Mouse (Mus musculus): ENCODE data around the gene Ssr4.

The Ssr4 gene

GRCm38 (mm10) chrX:73815072-73815471 is 28.2 kb downstream of the Ssr4 start:
- DNase-seq (ENCODE audit: low read depth, low spot score): peak; percentile 26

GRCm38 (mm10) chrX:73816596-73817314 is 29.9 kb downstream of the Ssr4 start:
- no peak for DNase-seq (ENCODE audit: low read depth, low spot score)

- DNase-seq (ENCODE audit: low read depth, low spot score): no peak
These were observed 36.9 kb downstream of the Ssr4 start for GRCm38 (mm10) chrX:73823747-73824146.

GRCm38 (mm10) chrX:73824185-73825151 is 37.6 kb downstream of the Ssr4 start, which contains the start of gene Pdzd4:
TSS of gene Pdzd4 (minus strand) at chrX:73824969.
- peak; percentile 37 for DNase-seq (ENCODE audit: low read depth, low spot score)

GRCm38 (mm10) chrX:73835731-73836130 is 48.9 kb downstream of the Ssr4 start:
- no peak for DNase-seq (ENCODE audit: low read depth, low spot score)

- DNase-seq (ENCODE audit: low read depth, low spot score): no peak
These were observed 49.9 kb downstream of the Ssr4 start for GRCm38 (mm10) chrX:73836691-73837090.

Measured in embryo, embryonic 11.5 days (tissue).